Mouse (Mus musculus) layer of hippocampus, adult 18-20 months (tissue): ENCODE measurements around the gene Ing5. TPM values are rescaled to one million over a fixed set of nuclear protein-coding genes. Genes with fewer than 3 reads are reported as not detected.
"Not testable (repeated sequence)": the region's sequence is repeated elsewhere in the genome, so short reads cannot be mapped to it uniquely, and the experiment has no call there.

Source experiments
- DNase-seq, 2 experiments: peaks; one replicate each; pipeline ENCODE4 v3.0.0; 2022; ENCODE audit warnings: low spot score in 2 of 2
- total RNA-seq, 2 experiments: library from RNA; stranded (reverse); gene quantifications; 2 replicates each; pipeline ENCODE4 v1.2.3; 2021

Ing5 gene
- total RNA-seq, 2 experiments from 2014 or later = 12.6 to 14.7 TPM

DNA sequence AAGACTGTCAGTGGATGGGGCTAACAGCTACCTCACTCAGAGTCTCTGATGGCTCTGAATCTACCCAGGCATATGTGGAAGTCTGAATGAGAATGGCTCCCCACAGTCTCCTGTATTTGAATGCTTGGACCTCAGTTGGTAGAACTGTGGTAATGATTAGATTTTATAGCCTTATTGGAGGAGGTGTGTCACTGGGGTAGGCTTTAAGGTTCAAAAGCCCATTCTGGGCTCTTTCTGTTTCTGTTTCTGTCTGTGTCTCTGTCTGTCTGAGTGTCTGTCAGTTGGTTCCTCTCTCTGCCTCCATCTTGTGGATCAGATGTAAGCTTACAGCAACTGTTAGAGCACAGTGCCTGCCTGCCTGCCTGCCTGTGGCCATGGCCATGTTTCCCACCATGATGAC, 55.9 kb downstream of the Ing5 start:
- DNase-seq = no peak

DNA sequence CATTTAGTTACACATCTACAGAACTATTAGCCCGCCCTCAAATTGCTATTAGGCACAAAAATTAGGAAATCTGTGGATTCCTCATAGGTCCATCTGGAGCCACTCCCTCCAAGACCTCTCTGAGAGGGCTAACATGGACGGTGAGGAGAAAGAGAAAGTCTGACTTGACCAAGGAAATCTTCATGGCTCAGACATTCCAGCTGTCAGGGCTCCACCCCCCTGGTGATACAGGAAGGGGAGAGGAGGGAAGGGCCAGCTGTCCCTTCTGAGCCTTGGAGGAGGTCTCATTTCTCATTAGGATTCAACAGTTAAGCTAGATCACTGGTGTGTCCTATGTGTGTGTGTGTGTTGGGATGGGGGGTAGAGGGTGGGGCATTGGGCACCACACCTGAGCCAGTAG, 57.3 kb downstream of the Ing5 start, which contains the start of gene Gal3st2:
Gene Gal3st2, plus strand, starts transcription at position 259 of the 400 bp plus-strand sequence.
- not testable (repeated sequence) for DNase-seq

Other genes with a start within 250 kb of the Ing5 start
- 100 to 1,000 TPM; 410 to 415 TPM for gene Stk25, start 145.3 kb upstream of the Ing5 start, total RNA-seq
- 10 to 100 TPM; 56.6 to 59.1 TPM for gene Bok, start 118.3 kb upstream of the Ing5 start, total RNA-seq
- 10 to 100 TPM; 79.1 to 81.4 TPM for gene Atg4b, start 52.5 kb upstream of the Ing5 start, total RNA-seq
- gene Thap4, start 49.1 kb upstream of the Ing5 start, total RNA-seq = 10 to 100 TPM; 35.7 to 37.6 TPM
- gene Dtymk, start 2.0 kb upstream of the Ing5 start, total RNA-seq = 10 to 100 TPM; 54.2 to 54.8 TPM
- gene D2hgdh, start 20.9 kb downstream of the Ing5 start, total RNA-seq = 10 to 100 TPM; 15.8 to 17.9 TPM
- not detected for gene Gal3st2, start 57.3 kb downstream of the Ing5 start, total RNA-seq
- under 1 TPM; 0.28 to 0.62 TPM for gene Gal3st2b, start 114.3 kb downstream of the Ing5 start, total RNA-seq
- gene Gal3st2c, start 186.5 kb downstream of the Ing5 start, total RNA-seq = under 1 TPM; 0.05 to 0.10 TPM
- 1 to 10 TPM; 7.6 to 9.5 TPM for gene Neu4, start 216.5 kb downstream of the Ing5 start, total RNA-seq
- under 1 TPM; 0.15 to 0.18 TPM for gene Pdcd1, start 248.6 kb downstream of the Ing5 start, total RNA-seq